Mouse (Mus musculus) kidney, adult 2 months (tissue): Measurements from ENCODE around the gene Stim2. TPM values are rescaled to one million over a fixed set of nuclear protein-coding genes. Genes with fewer than 3 reads are reported as not detected.

ENCODE experiments used
- DNase-seq: peaks from one replicate; pipeline ENCODE4 v3.0.0; 2021
- H3K27ac ChIP-seq: fragments of 200-500 bp; 2 replicates; pipeline ENCODE4 v1.5.1; 2012; ENCODE audit warnings: low read depth, low read length, control low read depth, inconsistent platforms; ENCODE audit not compliant: insufficient read depth
- H3K27me3 ChIP-seq: fragments of 200-500 bp; replicated peaks from 2 replicates; pipeline ENCODE4 v1.6.1; 2012; ENCODE audit warnings: mild to moderate bottlenecking, moderate library complexity, low read length, inconsistent platforms; ENCODE audit not compliant: control insufficient read depth, insufficient read depth
- H3K36me3 ChIP-seq: fragments of 200-500 bp; 2 replicates; pipeline ENCODE4 v1.6.1; 2012; ENCODE audit warnings: mild to moderate bottlenecking, moderate library complexity, low read length, inconsistent platforms; ENCODE audit not compliant: control insufficient read depth, insufficient read depth
- H3K4me1 ChIP-seq: fragments of 200-500 bp; 2 replicates; pipeline ENCODE4 v1.6.1; 2011; ENCODE audit warnings: low read length; ENCODE audit not compliant: control insufficient read depth, insufficient read depth
- H3K4me3 ChIP-seq: fragments of 200-500 bp; 2 replicates; pipeline ENCODE4 v1.5.1; 2011; ENCODE audit warnings: mild to moderate bottlenecking, low read depth, low read length, control low read depth; ENCODE audit not compliant: insufficient read depth
- CTCF ChIP-seq: fragments of 200-500 bp; conservative IDR thresholded peaks from 2 replicates; pipeline ENCODE4 v1.5.1; 2011; ENCODE audit warnings: low read depth, mild to moderate bottlenecking, control low read depth, low read length, moderate library complexity, mixed read lengths; ENCODE audit not compliant: insufficient read depth, insufficient read length
- POLR2A ChIP-seq: fragments of 200-500 bp; IDR thresholded peaks from one replicate; pipeline ENCODE4 v1.6.1; 2011; ENCODE audit warnings: low read depth, low read length, control low read depth
- WGBS: fragments of 180-500 bp; shearing (Covaris S2); methylation state at CpG from one replicate; pipeline ENCODE4 v1.1.7; 2018; 5-methylcytosine and 5-hydroxymethylcytosine counted together
- polyA plus RNA-seq: library from polyadenylated mRNA; depleted of rRNA; stranded (reverse); fragments of >200 nt; gene quantifications from 2 replicates; pipeline ENCODE4 v1.2.3, GENCODE M21; 2012

The Stim2 gene
- polyA plus RNA-seq, 1 experiment = 10.3 TPM

DNA sequence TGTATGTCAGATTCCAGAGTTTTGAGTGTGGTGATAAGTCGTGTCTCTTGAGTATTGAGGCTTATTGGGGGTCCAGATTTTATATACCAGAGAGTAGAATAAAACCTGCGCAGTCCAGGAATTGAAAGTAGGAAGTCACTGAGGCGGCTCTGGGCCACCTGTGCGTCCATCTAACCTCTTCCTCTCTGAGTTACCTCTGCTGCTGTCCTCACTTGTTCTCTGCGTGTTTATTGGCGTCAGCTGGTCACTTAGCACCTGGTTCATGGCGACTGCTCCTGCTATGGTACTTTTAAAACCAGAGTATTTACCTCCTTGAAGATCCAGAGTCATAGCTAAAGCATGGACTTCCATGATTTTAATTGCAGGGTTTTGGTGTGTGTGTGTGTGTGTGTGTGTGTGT, 73.4 kb downstream of the Stim2 start:
- WGBS = 85% methylated on average over 7 of the region's 7 CpGs
- Histone ChIP-seq H3K27me3 (no peaks in the 10 kb centered on the region), H3K36me3 (no peaks in the 10 kb centered on the region), H3K4me1 (peaks cover 6% of the 10 kb centered on the region; the same call in 1 of the 2 replicates), H3K27ac (no peak overlapping the region), H3K4me3 (no peak overlapping the region)
- TF ChIP-seq CTCF (no peak), POLR2A (no peak)
- no peak for DNase-seq

DNA sequence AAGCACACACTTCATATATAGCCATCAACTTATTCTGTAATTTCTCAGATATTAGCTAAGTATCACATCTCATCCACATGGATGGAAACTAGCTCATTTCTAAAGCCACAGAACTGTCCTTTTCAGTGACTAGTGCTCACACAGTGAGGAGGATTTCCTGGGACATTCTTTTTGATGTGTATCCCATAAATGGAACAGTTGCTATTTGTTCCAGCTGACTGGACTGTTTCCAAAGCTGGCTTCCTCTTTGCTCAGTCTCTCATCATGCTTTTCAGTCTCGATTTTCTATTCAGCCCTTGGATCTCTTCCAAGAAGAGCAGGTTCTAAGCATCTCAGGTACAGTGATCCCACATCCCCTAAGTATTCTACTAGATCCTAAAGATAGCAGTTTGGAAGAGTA, 75.0 kb downstream of the Stim2 start:
- H3K27ac ChIP-seq = peak overlapping the region; percentile 31; the same call in 1 of the 2 replicates
- 2% methylated on average over 1 of the region's 1 CpGs for WGBS
- peak; percentile 59 for DNase-seq
- peaks cover 9% of the 10 kb centered on the region; the same call in 1 of the 2 replicates for H3K4me1 ChIP-seq
- no peaks in the 10 kb centered on the region for H3K27me3 ChIP-seq
- no peak for TF ChIP-seq CTCF
- TF ChIP-seq POLR2A = no peak
- no peaks in the 10 kb centered on the region for H3K36me3 ChIP-seq
- H3K4me3 ChIP-seq = no peak overlapping the region

DNA sequence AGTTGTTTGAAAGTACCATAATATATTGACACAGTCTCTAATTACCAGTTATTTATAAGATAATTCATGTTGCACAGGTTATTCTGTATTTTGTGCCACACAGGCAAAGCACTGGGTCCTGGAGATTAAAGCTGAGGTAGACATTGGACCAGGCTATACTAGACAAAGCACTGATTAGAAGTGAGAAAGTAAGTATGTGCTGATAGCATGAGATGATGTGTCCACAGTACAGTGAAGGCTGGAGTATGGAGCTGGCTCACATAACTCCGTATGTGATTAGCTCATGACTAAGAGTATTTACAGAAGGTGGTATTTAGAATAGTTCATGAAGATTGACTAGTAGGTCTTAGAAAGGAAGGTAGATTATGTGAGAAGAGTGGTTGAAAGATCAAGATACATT, 81.7 kb downstream of the Stim2 start:
- Histone ChIP-seq H3K27me3 (no peaks in the 10 kb centered on the region), H3K27ac (no peak overlapping the region), H3K36me3 (no peaks in the 10 kb centered on the region), H3K4me1 (peaks cover 3% of the 10 kb centered on the region; the same call in 1 of the 2 replicates), H3K4me3 (no peak overlapping the region)
- no peak for TF ChIP-seq POLR2A
- no peak for TF ChIP-seq CTCF
- no peak for DNase-seq
- 90% methylated on average over 1 of the region's 1 CpGs for WGBS

DNA sequence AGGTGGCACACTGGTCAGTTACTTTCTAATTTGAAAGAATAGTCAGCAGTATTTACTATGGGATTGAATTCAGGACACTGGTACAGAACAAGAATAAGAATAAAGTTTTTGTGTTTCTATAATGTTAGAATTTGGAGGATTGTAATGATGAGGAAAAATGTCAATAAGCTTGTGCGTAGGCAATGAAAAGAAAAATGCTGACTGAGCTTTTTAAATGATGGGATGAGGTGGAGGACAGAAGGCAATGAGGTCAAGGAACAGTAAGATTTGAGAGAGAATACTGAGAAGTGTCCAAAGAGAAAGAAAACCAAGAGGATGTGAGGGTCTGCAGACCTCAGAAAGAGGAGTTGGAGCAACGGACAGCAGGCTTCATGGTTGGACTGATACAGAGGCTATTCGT, 89.6 kb downstream of the Stim2 start:
- Histone ChIP-seq H3K4me1 (no peaks in the 10 kb centered on the region), H3K27me3 (no peaks in the 10 kb centered on the region), H3K36me3 (no peaks in the 10 kb centered on the region), H3K4me3 (no peak overlapping the region), H3K27ac (no peak overlapping the region)
- TF ChIP-seq CTCF (no peak), POLR2A (no peak)
- DNase-seq = no peak
- 84% methylated on average over 3 of the region's 3 CpGs for WGBS

DNA sequence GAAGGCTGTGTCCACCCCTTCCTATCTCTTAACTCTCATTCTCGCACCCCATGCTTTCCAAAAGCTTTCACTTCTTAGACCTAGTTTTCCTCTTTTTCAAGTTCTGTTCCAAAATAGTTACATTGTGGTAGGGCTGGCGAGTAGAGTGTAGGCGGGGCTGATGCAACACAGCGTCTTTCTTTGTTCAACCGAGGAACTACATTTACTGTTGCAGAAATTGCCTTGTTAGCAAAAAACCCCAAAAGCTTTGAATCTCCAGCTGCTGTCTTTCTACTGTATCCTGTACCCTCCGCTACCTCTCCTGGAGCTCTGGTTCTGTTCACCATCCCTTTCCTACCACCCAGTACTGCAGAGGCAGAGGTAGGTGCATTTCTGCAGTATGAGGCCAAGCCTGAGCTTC, 99.9 kb downstream of the Stim2 start:
- no peak overlapping the region for H3K4me3 ChIP-seq
- WGBS = 79% methylated on average over 6 of the region's 6 CpGs
- no peaks in the 10 kb centered on the region for H3K27me3 ChIP-seq
- no peaks in the 10 kb centered on the region for H3K36me3 ChIP-seq
- no peak for TF ChIP-seq POLR2A
- TF ChIP-seq CTCF = no peak
- H3K4me1 ChIP-seq = peaks cover 2% of the 10 kb centered on the region; the same call in 1 of the 2 replicates
- no peak for DNase-seq
- no peak overlapping the region for H3K27ac ChIP-seq

DNA sequence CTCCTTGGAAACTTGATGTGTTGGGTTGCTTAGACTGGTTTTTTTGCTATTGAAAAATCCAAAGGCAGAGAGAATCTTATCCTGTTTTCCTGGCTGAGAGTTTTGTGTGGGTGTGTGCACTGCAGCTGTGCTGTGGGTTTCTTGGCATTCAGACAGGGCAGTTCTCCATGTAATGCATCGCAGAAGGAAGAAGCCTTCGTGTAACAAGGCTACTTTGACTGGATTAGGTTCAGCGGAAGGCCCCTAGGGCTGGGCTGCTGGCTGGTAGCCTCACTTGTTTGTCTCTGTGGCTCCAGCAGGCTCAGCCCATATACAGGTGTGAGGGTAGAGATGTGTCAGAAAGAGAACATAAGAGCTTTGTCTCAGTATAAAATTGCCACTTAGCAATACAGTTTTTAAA, 102.6 kb downstream of the Stim2 start:
- Histone ChIP-seq H3K4me3 (no peak overlapping the region), H3K36me3 (no peaks in the 10 kb centered on the region; the same call in 1 of the 2 replicates), H3K4me1 (peaks cover 2% of the 10 kb centered on the region; the same call in 1 of the 2 replicates), H3K27ac (no peak overlapping the region), H3K27me3 (no peaks in the 10 kb centered on the region)
- DNase-seq = peak; percentile 17
- TF ChIP-seq POLR2A = no peak
- no peak for TF ChIP-seq CTCF
- 31% methylated on average over 3 of the region's 3 CpGs for WGBS

DNA sequence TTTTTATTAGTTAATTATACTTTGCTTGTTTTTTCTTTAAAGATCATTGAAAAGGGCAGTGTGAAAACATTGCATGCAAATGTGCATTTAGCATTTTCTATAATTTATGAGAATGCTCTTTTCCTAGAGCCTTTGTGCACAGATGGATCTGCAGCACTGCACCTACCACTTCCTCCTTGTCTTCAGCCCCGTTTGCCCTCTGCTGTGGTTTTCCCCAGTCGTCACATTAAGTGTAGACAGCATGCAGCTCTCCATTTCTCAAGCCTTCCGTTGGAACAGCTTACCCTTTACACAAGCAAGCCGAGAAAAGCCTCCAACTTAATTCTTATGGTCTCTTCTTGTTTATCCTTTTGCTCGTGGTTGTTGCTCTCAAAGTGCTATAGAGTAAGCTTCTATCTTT, 103.0 kb downstream of the Stim2 start:
- no peak for DNase-seq
- Histone ChIP-seq H3K36me3 (no peaks in the 10 kb centered on the region; the same call in 1 of the 2 replicates), H3K4me3 (no peak overlapping the region), H3K27me3 (no peaks in the 10 kb centered on the region), H3K4me1 (no peaks in the 10 kb centered on the region), H3K27ac (no peak overlapping the region)
- 59% methylated on average over 5 of the region's 5 CpGs for WGBS
- no peak for TF ChIP-seq CTCF
- no peak for TF ChIP-seq POLR2A
